Mouse (Mus musculus): ENCODE results near the gene Efna5. TPM values are rescaled to one million over a fixed set of nuclear protein-coding genes. Genes with fewer than 3 reads are reported as not detected.

Gene Efna5
- polyA plus RNA-seq, 1 experiment from 2014 or later = 32.9 TPM

DNA sequence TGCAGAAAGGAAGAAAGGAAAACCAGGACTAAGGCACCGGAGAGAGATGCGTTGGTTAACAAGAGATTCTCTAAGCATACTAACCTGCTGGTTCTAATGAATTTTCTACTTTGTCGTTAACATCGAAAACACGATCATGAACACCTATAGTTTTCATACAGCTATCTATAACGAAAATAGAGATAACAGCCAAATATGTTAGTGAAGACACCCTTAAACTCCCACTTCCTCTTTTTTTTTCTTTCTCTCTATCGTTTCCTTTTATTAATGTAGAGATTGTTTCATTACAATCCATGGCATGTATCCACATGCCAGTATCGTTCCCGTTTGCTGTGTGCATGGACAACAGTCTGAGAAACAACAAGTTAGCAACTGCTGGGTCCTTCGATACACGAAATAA, 267.9 kb downstream of the Efna5 start:
- no peak overlapping the region for H3K9ac ChIP-seq (ENCODE audit: low read length)
- no peak overlapping the region for H3K4me2 ChIP-seq (ENCODE audit: low read depth, severe bottlenecking)
- no peak overlapping the region for H3K4me3 ChIP-seq (ENCODE audit: low read depth, low read length)
- no peaks in the 10 kb centered on the region for H3K36me3 ChIP-seq (ENCODE audit: control insufficient read depth, insufficient read depth, low read length)
- DNase-seq (ENCODE audit: low spot score) (no peak), ATAC-seq (ENCODE audit: insufficient number of reproducible peaks, low FRiP score, low TSS enrichment, low read depth) (no peak)
- no peaks in the 10 kb centered on the region for H3K27me3 ChIP-seq (ENCODE audit: control insufficient read depth, insufficient read depth, low read length)
- WGBS = 94% methylated on average over 11 of the region's 11 CpGs
- 0 out of 2 replicates have a peak, but pooled peaks cover 2% of the 10 kb centered on the region for H3K4me1 ChIP-seq (ENCODE audit: control insufficient read depth, insufficient read depth, low read length)
- no peak overlapping the region for H3K27ac ChIP-seq (replicated peaks; ENCODE audit: low read depth, low read length)
- H3K9me3 ChIP-seq (ENCODE audit: control insufficient read depth, low read length) = no peaks in the 10 kb centered on the region

- Histone ChIP-seq H3K4me1 (ENCODE audit: control insufficient read depth, insufficient read depth, low read length) (no peaks in the 10 kb centered on the region), H3K4me3 (ENCODE audit: low read depth, low read length) (no peak overlapping the region), H3K36me3 (ENCODE audit: control insufficient read depth, insufficient read depth, low read length) (no peaks in the 10 kb centered on the region), H3K9ac (ENCODE audit: low read length) (no peak overlapping the region), H3K27ac (replicated peaks; ENCODE audit: low read depth, low read length) (no peak overlapping the region), H3K4me2 (ENCODE audit: low read depth, severe bottlenecking) (no peak overlapping the region), H3K27me3 (ENCODE audit: control insufficient read depth, insufficient read depth, low read length) (no peaks in the 10 kb centered on the region), H3K9me3 (ENCODE audit: control insufficient read depth, low read length) (no peaks in the 10 kb centered on the region)
- no peak for DNase-seq (ENCODE audit: low spot score)
- 29% methylated on average over 8 of the region's 8 CpGs for WGBS
- ATAC-seq (ENCODE audit: insufficient number of reproducible peaks, low FRiP score, low TSS enrichment, low read depth) = no peak
These were observed 273.0 kb downstream of the Efna5 start for GRCm38 (mm10) chr17:62608145-62608544.

GRCm38 (mm10) chr17:62607304-62607914, 273.7 kb downstream of the Efna5 start:
- ATAC-seq (ENCODE audit: insufficient number of reproducible peaks, low FRiP score, low TSS enrichment, low read depth) (no peak), DNase-seq (ENCODE audit: low spot score) (no peak)
- Histone ChIP-seq H3K27ac (replicated peaks; ENCODE audit: low read depth, low read length) (no peak overlapping the region), H3K9me3 (ENCODE audit: control insufficient read depth, low read length) (no peaks in the 10 kb centered on the region), H3K4me2 (ENCODE audit: low read depth, severe bottlenecking) (no peak overlapping the region), H3K4me3 (ENCODE audit: low read depth, low read length) (no peak overlapping the region), H3K27me3 (ENCODE audit: control insufficient read depth, insufficient read depth, low read length) (no peaks in the 10 kb centered on the region), H3K9ac (ENCODE audit: low read length) (no peak overlapping the region), H3K36me3 (ENCODE audit: control insufficient read depth, insufficient read depth, low read length) (no peaks in the 10 kb centered on the region), H3K4me1 (ENCODE audit: control insufficient read depth, insufficient read depth, low read length) (no peaks in the 10 kb centered on the region)
- WGBS = 90% methylated on average over 18 of the region's 18 CpGs

GRCm38 (mm10) chr17:62606681-62607080, 274.4 kb downstream of the Efna5 start:
- ATAC-seq (ENCODE audit: insufficient number of reproducible peaks, low FRiP score, low TSS enrichment, low read depth) (no peak), DNase-seq (ENCODE audit: low spot score) (no peak)
- Histone ChIP-seq H3K9ac (ENCODE audit: low read length) (no peak overlapping the region), H3K36me3 (ENCODE audit: control insufficient read depth, insufficient read depth, low read length) (no peaks in the 10 kb centered on the region), H3K4me1 (ENCODE audit: control insufficient read depth, insufficient read depth, low read length) (no peaks in the 10 kb centered on the region), H3K9me3 (ENCODE audit: control insufficient read depth, low read length) (no peaks in the 10 kb centered on the region), H3K27me3 (ENCODE audit: control insufficient read depth, insufficient read depth, low read length) (no peaks in the 10 kb centered on the region), H3K4me3 (ENCODE audit: low read depth, low read length) (no peak overlapping the region), H3K27ac (replicated peaks; ENCODE audit: low read depth, low read length) (no peak overlapping the region), H3K4me2 (ENCODE audit: low read depth, severe bottlenecking) (no peak overlapping the region)
- 90% methylated on average over 6 of the region's 6 CpGs for WGBS

DNA sequence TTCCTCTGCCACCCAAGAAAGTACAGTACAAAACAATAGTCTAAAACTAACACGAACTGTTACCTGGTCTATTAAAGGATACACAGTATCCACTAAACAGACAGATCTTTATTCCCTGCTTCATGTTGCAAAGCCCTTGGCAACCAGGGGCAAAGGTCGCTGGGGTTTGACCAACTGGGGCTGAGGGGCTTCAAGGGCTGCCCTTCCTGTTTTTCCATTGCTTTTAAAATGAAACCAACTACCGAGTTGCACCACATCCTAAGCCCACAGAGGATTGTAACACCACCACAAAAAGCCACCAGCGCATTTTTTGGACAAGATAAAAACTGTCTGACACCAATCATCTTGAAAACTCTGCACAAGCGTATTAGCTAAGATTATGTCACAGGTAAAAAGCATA, 276.8 kb downstream of the Efna5 start:
- Histone ChIP-seq H3K27ac (replicated peaks; ENCODE audit: low read depth, low read length) (no peak overlapping the region), H3K9ac (ENCODE audit: low read length) (no peak overlapping the region), H3K4me3 (ENCODE audit: low read depth, low read length) (no peak overlapping the region), H3K9me3 (ENCODE audit: control insufficient read depth, low read length) (no peaks in the 10 kb centered on the region), H3K4me1 (ENCODE audit: control insufficient read depth, insufficient read depth, low read length) (no peaks in the 10 kb centered on the region), H3K27me3 (ENCODE audit: control insufficient read depth, insufficient read depth, low read length) (no peaks in the 10 kb centered on the region), H3K36me3 (ENCODE audit: control insufficient read depth, insufficient read depth, low read length) (no peaks in the 10 kb centered on the region), H3K4me2 (ENCODE audit: low read depth, severe bottlenecking) (no peak overlapping the region)
- DNase-seq (ENCODE audit: low spot score) (no peak), ATAC-seq (ENCODE audit: insufficient number of reproducible peaks, low FRiP score, low TSS enrichment, low read depth) (no peak)
- WGBS = 66% methylated on average over 5 of the region's 5 CpGs

- 55% methylated on average over 5 of the region's 5 CpGs for WGBS
- H3K9me3 ChIP-seq (ENCODE audit: control insufficient read depth, low read length) = no peaks in the 10 kb centered on the region
- no peak overlapping the region for H3K9ac ChIP-seq (ENCODE audit: low read length)
- H3K36me3 ChIP-seq (ENCODE audit: control insufficient read depth, insufficient read depth, low read length) = no peaks in the 10 kb centered on the region
- no peak overlapping the region for H3K27ac ChIP-seq (replicated peaks; ENCODE audit: low read depth, low read length)
- H3K4me3 ChIP-seq (ENCODE audit: low read depth, low read length) = no peak overlapping the region
- H3K4me2 ChIP-seq (ENCODE audit: low read depth, severe bottlenecking) = no peak overlapping the region
- H3K27me3 ChIP-seq (ENCODE audit: control insufficient read depth, insufficient read depth, low read length) = no peaks in the 10 kb centered on the region
- no peaks in the 10 kb centered on the region for H3K4me1 ChIP-seq (ENCODE audit: control insufficient read depth, insufficient read depth, low read length)
- ATAC-seq (ENCODE audit: insufficient number of reproducible peaks, low FRiP score, low TSS enrichment, low read depth) (no peak), DNase-seq (ENCODE audit: low spot score) (no peak)
These were observed 277.5 kb downstream of the Efna5 start for GRCm38 (mm10) chr17:62603604-62604003.

DNA sequence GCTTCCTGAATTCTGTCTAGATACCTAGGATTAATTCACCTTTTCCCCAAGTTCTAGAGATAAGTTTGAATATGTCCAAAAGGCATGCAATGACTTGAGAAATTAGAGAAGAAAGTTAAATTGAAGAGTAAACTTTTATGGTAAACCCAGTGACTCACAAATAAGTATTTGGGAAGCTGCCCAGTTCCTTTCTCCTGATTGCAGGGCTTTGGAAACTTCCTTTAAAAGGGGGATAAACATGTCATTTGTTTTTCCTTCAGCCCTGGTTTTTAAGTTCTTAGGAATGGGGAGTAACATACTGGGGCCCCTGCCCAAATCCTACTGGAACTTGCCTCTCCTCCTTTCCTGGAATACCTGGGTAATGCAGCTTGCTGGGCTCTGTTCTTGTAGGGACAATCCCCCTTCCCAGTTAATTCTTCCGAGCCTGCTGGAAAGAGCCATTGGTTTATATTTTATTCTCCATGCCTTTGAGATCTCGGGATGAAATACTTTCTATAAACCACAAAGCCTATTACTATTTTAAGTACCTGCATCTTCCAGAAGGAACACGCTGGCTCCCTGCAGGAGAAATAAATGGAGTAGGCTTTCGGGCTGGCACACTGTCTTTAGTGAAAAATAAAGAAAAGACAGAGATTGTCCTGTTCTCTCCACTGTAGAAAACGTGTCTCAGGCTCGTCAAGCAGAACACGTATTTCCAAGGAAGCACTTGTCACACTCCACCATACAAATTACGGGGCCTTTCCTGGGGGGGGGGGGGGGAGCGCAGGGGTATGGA, 282.2 kb downstream of the Efna5 start:
- H3K4me1 ChIP-seq (ENCODE audit: control insufficient read depth, insufficient read depth, low read length) = no peaks in the 10 kb centered on the region
- H3K27ac ChIP-seq (replicated peaks; ENCODE audit: low read depth, low read length) = no peak overlapping the region
- DNase-seq (ENCODE audit: low spot score) (no peak), ATAC-seq (ENCODE audit: insufficient number of reproducible peaks, low FRiP score, low TSS enrichment, low read depth) (no peak)
- no peak overlapping the region for H3K4me3 ChIP-seq (ENCODE audit: low read depth, low read length)
- no peaks in the 10 kb centered on the region for H3K36me3 ChIP-seq (ENCODE audit: control insufficient read depth, insufficient read depth, low read length)
- no peaks in the 10 kb centered on the region for H3K9me3 ChIP-seq (ENCODE audit: control insufficient read depth, low read length)
- no peak overlapping the region for H3K4me2 ChIP-seq (ENCODE audit: low read depth, severe bottlenecking)
- no peak overlapping the region for H3K9ac ChIP-seq (ENCODE audit: low read length)
- H3K27me3 ChIP-seq (ENCODE audit: control insufficient read depth, insufficient read depth, low read length) = no peaks in the 10 kb centered on the region
- WGBS = 72% methylated on average over 9 of the region's 9 CpGs

DNA sequence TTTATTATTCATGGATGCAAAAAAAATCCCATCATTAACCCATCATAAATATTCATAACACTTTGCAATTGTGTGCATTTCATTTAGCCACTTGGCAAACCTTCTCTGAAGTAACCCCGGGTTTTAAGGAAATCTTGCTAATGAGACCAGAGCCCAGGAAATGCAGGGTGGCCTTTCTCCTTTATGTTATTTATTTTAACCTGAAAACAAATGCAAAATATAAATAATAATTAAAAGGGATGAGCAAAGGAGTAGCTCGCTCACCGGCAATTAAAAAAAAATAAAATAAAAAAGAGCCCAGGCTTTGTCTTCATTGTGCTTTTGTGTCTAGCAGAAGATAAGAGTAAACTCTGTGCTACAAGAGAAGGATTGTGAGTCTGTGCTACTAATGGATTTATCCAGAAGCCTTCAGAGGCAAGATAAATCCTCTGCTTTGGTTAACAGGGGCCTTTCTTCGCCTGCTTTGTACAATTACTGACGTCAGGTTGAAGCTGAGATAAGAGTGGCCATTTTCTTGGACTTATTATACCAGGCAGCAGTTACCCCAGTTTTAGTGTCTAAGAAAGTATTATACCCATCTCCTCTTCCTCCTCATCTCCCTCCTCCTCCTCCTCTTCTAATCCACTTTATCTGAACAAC, 288.6 kb downstream of the Efna5 start:
- Histone ChIP-seq H3K36me3 (ENCODE audit: control insufficient read depth, insufficient read depth, low read length) (no peaks in the 10 kb centered on the region), H3K27ac (replicated peaks; ENCODE audit: low read depth, low read length) (no peak overlapping the region), H3K9ac (ENCODE audit: low read length) (no peak overlapping the region), H3K4me1 (ENCODE audit: control insufficient read depth, insufficient read depth, low read length) (no peaks in the 10 kb centered on the region), H3K27me3 (ENCODE audit: control insufficient read depth, insufficient read depth, low read length) (no peaks in the 10 kb centered on the region), H3K9me3 (ENCODE audit: control insufficient read depth, low read length) (no peaks in the 10 kb centered on the region), H3K4me2 (ENCODE audit: low read depth, severe bottlenecking) (no peak overlapping the region), H3K4me3 (ENCODE audit: low read depth, low read length) (no peak overlapping the region)
- no peak for DNase-seq (ENCODE audit: low spot score)
- 78% methylated on average over 5 of the region's 5 CpGs for WGBS
- no peak for ATAC-seq (ENCODE audit: insufficient number of reproducible peaks, low FRiP score, low TSS enrichment, low read depth)

All from limb, embryonic 11.5 days (tissue).